Mouse (Mus musculus) kidney, adult 2 months (tissue): Measurements from ENCODE around the gene Paqr3. TPM values are rescaled to one million over a fixed set of nuclear protein-coding genes. Genes with fewer than 3 reads are reported as not detected.

ENCODE experiments used
- DNase-seq: peaks from one replicate; pipeline ENCODE4 v3.0.0; 2021
- H3K27ac ChIP-seq: fragments of 200-500 bp; 2 replicates; pipeline ENCODE4 v1.5.1; 2012; ENCODE audit warnings: low read depth, low read length, control low read depth, inconsistent platforms; ENCODE audit not compliant: insufficient read depth
- H3K27me3 ChIP-seq: fragments of 200-500 bp; replicated peaks from 2 replicates; pipeline ENCODE4 v1.6.1; 2012; ENCODE audit warnings: mild to moderate bottlenecking, moderate library complexity, low read length, inconsistent platforms; ENCODE audit not compliant: control insufficient read depth, insufficient read depth
- H3K36me3 ChIP-seq: fragments of 200-500 bp; 2 replicates; pipeline ENCODE4 v1.6.1; 2012; ENCODE audit warnings: mild to moderate bottlenecking, moderate library complexity, low read length, inconsistent platforms; ENCODE audit not compliant: control insufficient read depth, insufficient read depth
- H3K4me1 ChIP-seq: fragments of 200-500 bp; 2 replicates; pipeline ENCODE4 v1.6.1; 2011; ENCODE audit warnings: low read length; ENCODE audit not compliant: control insufficient read depth, insufficient read depth
- H3K4me3 ChIP-seq: fragments of 200-500 bp; 2 replicates; pipeline ENCODE4 v1.5.1; 2011; ENCODE audit warnings: mild to moderate bottlenecking, low read depth, low read length, control low read depth; ENCODE audit not compliant: insufficient read depth
- CTCF ChIP-seq: fragments of 200-500 bp; conservative IDR thresholded peaks from 2 replicates; pipeline ENCODE4 v1.5.1; 2011; ENCODE audit warnings: low read depth, mild to moderate bottlenecking, control low read depth, low read length, moderate library complexity, mixed read lengths; ENCODE audit not compliant: insufficient read depth, insufficient read length
- POLR2A ChIP-seq: fragments of 200-500 bp; IDR thresholded peaks from one replicate; pipeline ENCODE4 v1.6.1; 2011; ENCODE audit warnings: low read depth, low read length, control low read depth
- WGBS: fragments of 180-500 bp; shearing (Covaris S2); methylation state at CpG from one replicate; pipeline ENCODE4 v1.1.7; 2018; 5-methylcytosine and 5-hydroxymethylcytosine counted together
- polyA plus RNA-seq: library from polyadenylated mRNA; depleted of rRNA; stranded (reverse); fragments of >200 nt; gene quantifications from 2 replicates; pipeline ENCODE4 v1.2.3, GENCODE M21; 2012

The Paqr3 gene
- polyA plus RNA-seq, 1 experiment, result 3.4 TPM

DNA sequence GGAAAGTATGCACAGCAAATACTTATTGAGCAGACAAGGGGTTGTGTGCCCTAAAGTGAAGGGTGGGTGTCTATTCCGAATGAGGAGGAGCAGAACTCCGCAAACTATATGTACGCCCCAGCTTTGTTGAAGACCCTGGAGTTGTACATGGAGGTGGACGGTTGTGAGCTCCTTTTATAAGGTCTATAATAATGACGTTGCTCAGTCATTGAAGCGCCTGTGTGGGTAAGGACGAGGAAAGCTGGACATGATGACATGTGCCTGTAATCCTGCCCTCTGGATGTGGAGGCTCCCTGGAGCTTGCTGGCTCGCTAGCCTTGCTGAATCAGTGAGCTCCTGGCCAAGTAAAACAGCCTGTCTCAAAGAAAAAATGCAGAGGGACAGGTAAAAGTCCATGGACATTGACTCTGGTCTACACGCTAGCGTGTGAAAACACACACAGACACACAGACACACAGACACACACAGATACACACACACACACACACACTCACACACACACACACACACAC lies 14.1 kb upstream of the Paqr3 start:
- Histone ChIP-seq H3K4me3 (no peak overlapping the region), H3K27me3 (no peaks in the 10 kb centered on the region), H3K36me3 (no peaks in the 10 kb centered on the region), H3K27ac (no peak overlapping the region), H3K4me1 (no peaks in the 10 kb centered on the region)
- 60% methylated on average over 10 of the region's 10 CpGs for WGBS
- TF ChIP-seq CTCF (no peak), POLR2A (no peak)
- DNase-seq, result peak; percentile 19

DNA sequence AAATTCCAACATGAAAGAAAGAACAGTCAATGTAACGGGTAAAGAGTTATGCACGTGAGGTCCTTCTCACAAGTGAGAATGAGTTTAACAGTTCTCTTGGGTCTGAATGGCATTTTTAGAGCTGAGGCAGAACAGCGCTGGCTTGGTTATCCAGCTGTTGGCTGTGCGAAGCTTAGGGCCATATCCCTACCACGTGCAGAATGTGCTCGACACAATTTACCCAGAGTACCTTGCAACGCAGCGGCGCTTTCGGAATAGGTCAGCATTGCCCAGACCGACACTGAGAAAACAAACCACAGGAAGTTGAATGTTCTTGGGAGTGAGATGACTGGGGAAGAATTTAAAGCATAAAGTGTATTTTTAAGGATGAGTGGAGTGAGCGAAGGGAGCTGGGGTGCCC lies 13.6 kb upstream of the Paqr3 start:
- no peak for TF ChIP-seq CTCF
- no peak for TF ChIP-seq POLR2A
- Histone ChIP-seq H3K36me3 (no peaks in the 10 kb centered on the region), H3K27ac (no peak overlapping the region), H3K27me3 (no peaks in the 10 kb centered on the region), H3K4me3 (no peak overlapping the region), H3K4me1 (no peaks in the 10 kb centered on the region)
- 78% methylated on average over 12 of the region's 12 CpGs for WGBS
- DNase-seq, result no peak

GRCm38 (mm10) chr5:97110697-97111096 lies 699 bp downstream of the Paqr3 start:
- WGBS, result 25% methylated on average over 5 of the region's 5 CpGs
- H3K4me1 ChIP-seq, result peaks cover 3% of the 10 kb centered on the region; the same call in 1 of the 2 replicates
- no peak for TF ChIP-seq CTCF
- no peak for TF ChIP-seq POLR2A
- H3K36me3 ChIP-seq, result no peaks in the 10 kb centered on the region
- no peak overlapping the region for H3K27ac ChIP-seq
- H3K4me3 ChIP-seq, result peak overlapping the region; percentile 68
- DNase-seq, result no peak
- H3K27me3 ChIP-seq, result no peaks in the 10 kb centered on the region

DNA sequence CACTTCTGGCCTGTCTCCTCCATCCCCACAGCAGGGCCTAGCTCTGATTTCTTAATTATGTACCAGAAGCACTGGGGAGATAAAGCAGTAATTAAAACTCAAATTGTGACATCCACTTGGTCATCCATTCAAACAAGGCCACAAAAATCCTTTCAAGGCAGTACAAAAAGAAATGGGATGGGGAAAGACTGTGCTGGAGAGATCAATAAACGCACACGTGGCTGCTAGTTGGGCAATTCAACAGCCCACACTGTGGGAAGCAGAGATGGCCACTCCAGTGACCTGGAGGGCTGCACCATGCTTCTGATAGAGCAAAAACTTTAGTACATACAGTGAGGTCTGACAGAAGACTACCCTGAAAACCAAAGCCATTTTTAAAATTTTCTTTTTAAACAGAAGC lies 1.3 kb downstream of the Paqr3 start:
- Histone ChIP-seq H3K36me3 (no peaks in the 10 kb centered on the region), H3K27me3 (no peaks in the 10 kb centered on the region), H3K4me1 (peaks cover 3% of the 10 kb centered on the region; the same call in 1 of the 2 replicates), H3K27ac (no peak overlapping the region), H3K4me3 (no peak overlapping the region)
- DNase-seq, result no peak
- TF ChIP-seq POLR2A (no peak), CTCF (no peak)
- 75% methylated on average over 2 of the region's 2 CpGs for WGBS

- Histone ChIP-seq H3K27ac (no peak overlapping the region), H3K27me3 (no peaks in the 10 kb centered on the region), H3K36me3 (no peaks in the 10 kb centered on the region), H3K4me1 (peaks cover 3% of the 10 kb centered on the region; the same call in 1 of the 2 replicates), H3K4me3 (no peak overlapping the region)
- 82% methylated on average over 5 of the region's 5 CpGs for WGBS
- TF ChIP-seq CTCF (no peak), POLR2A (no peak)
- DNase-seq, result no peak
Measured at GRCm38 (mm10) chr5:97108333-97108732, 3.1 kb downstream of the Paqr3 start.

DNA sequence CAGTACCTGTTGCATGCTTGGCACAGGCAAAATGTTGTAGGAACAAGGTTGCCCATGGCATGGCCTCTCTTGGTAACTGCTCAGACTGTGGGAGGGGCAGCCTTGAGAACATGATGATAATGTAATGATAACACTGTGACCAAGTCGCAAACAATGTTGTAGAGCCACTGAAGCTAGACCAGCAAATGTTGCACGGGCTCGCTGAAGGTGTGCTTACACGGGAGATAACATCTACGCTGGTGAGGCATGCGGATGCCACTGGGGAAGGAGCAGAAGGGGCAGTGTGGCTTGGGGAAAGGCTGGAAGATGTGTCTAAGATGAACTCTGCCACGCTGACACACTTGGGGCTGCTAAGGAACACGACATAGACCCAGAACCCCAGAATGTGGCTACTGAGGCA lies 11.4 kb downstream of the Paqr3 start:
- Histone ChIP-seq H3K27ac (no peak overlapping the region), H3K27me3 (no peaks in the 10 kb centered on the region), H3K4me3 (no peak overlapping the region), H3K36me3 (no peaks in the 10 kb centered on the region), H3K4me1 (no peaks in the 10 kb centered on the region)
- WGBS, result 89% methylated on average over 8 of the region's 8 CpGs
- TF ChIP-seq POLR2A, result no peak
- TF ChIP-seq CTCF, result no peak
- DNase-seq, result no peak

GRCm38 (mm10) chr5:97097631-97098041 lies 13.8 kb downstream of the Paqr3 start:
- Histone ChIP-seq H3K36me3 (no peaks in the 10 kb centered on the region), H3K27ac (no peak overlapping the region), H3K27me3 (no peaks in the 10 kb centered on the region), H3K4me1 (no peaks in the 10 kb centered on the region), H3K4me3 (no peak overlapping the region)
- no peak for DNase-seq
- TF ChIP-seq POLR2A (no peak), CTCF (no peak)
- WGBS, result 60% methylated on average over 9 of the region's 9 CpGs
